In the genomic region with DNA sequence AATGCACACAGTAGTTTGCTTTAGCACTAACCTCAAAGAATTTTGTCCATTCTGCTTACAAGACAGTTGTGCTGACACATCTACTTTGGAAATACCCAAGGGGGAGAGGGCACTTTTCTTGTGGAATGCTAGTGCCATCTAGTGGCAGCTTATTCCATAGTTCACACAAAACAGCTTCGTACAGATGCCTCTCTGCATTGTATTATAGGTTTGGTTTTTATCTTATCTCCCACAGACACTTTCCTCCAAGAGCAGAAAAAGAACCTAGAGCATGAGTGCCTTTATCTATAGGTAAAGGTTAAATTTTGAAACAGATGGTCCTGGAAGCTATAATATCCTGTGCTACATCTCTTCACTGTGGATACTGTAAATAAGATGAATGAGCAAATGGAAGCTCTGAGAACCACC, we compare ENCODE assay signal across 9 mouse cellular contexts. TPM values are rescaled to one million over a fixed set of nuclear protein-coding genes. Genes with fewer than 3 reads are reported as not detected.
DNase-seq lines count a peak whose midpoint lies in the region; ATAC-seq and TF ChIP-seq lines count a peak whose summit lies in the region.
"Had no signal": no experiment of that assay in that cellular context is flagged by ENCODE, and none has a peak within 500 bp of the region (broad histone marks: within the 10 kb centered on the region; RNA-seq: fewer than 3 reads in every experiment).

No protein-coding gene starts in this region.

- no peaks in the 10 kb centered on the region for H3K27me3 ChIP-seq in hindbrain, embryonic 10.5 days (ENCODE audit: insufficient read depth, poor library complexity, severe bottlenecking)
- no peaks in the 10 kb centered on the region for H3K27me3 ChIP-seq in hindbrain, embryonic 12.5 days
- H3K27me3 ChIP-seq: limb, embryonic 13.5 days had no signal

- H3K4me2 ChIP-seq in hindbrain, embryonic 12.5 days (replicated peaks) = no peak overlapping the region
- H3K4me2 ChIP-seq: limb, embryonic 13.5 days had no signal

- H3K9me3 ChIP-seq in hindbrain, embryonic 10.5 days = no peaks in the 10 kb centered on the region
- no peaks in the 10 kb centered on the region for H3K9me3 ChIP-seq in hindbrain, embryonic 12.5 days (replicated peaks)
- H3K9me3 ChIP-seq: limb, embryonic 13.5 days had no signal

- TF ChIP-seq POLR2A in embryonic fibroblast, embryonic 13.5 days (IDR thresholded peaks at IDR 0.05; ENCODE audit: low read depth, low read length) = no peak; the same call in 1 of the 2 replicates

- no peak overlapping the region; the same call in 1 of the 2 replicates for H3K27ac ChIP-seq in hindbrain, embryonic 10.5 days
- H3K27ac ChIP-seq in hindbrain, embryonic 12.5 days = no peak overlapping the region
- H3K27ac ChIP-seq in embryonic fibroblast, embryonic 13.5 days (ENCODE audit: insufficient read depth, low read length) = peak overlapping the region; percentile 75
- H3K27ac ChIP-seq: limb, embryonic 13.5 days had no signal

- H3K9ac ChIP-seq in hindbrain, embryonic 12.5 days = no peak overlapping the region
- H3K9ac ChIP-seq: limb, embryonic 13.5 days had no signal

- intact Hi-C loops in heart, postnatal 14 days (cut with DNase I) = loop anchor here (1.0 to 5.0 kb wide), 4 partner anchors 30 to 299 kb away; no protein-coding TSS in a partner anchor

- WGBS in hindbrain, embryonic 10.5 days = 44% methylated on average over 1 of the region's 1 CpGs
- WGBS in hindbrain, embryonic 12.5 days = 24% methylated on average over 1 of the region's 1 CpGs

- DNase-seq in hindbrain, embryonic 10.5 days (ENCODE audit: low spot score) = peak; percentile 56
- DNase-seq in adrenal gland, postnatal 14 days = peak; percentile 81
- DNase-seq in heart, postnatal 14 days = peak; percentile 59 to 82
- peak; percentile 72 to 81 for DNase-seq in layer of hippocampus, postnatal 10 days (ENCODE audit: low spot score in 2 of 2)
- peak; percentile 75 for DNase-seq in lung, postnatal 14 days
- peak; percentile 59 for DNase-seq in right cerebral cortex, postnatal 4 days

- no peak for TF ChIP-seq CTCF in embryonic fibroblast, embryonic 13.5 days (IDR thresholded peaks at IDR 0.05; ENCODE audit: borderline replicate concordance, insufficient read depth, low read length)

- no peak overlapping the region for H3K4me3 ChIP-seq in hindbrain, embryonic 10.5 days
- H3K4me3 ChIP-seq in hindbrain, embryonic 12.5 days = no peak overlapping the region
- H3K4me3 ChIP-seq in embryonic fibroblast, embryonic 13.5 days (ENCODE audit: insufficient read depth, low read length) = no peak overlapping the region
- H3K4me3 ChIP-seq: limb, embryonic 13.5 days had no signal

- peaks cover 7% of the 10 kb centered on the region for H3K4me1 ChIP-seq in hindbrain, embryonic 10.5 days (replicated peaks)
- peaks cover under 1% of the 10 kb centered on the region; the same call in 1 of the 2 replicates for H3K4me1 ChIP-seq in hindbrain, embryonic 12.5 days
- peaks cover 4% of the 10 kb centered on the region; the same call in 1 of the 2 replicates for H3K4me1 ChIP-seq in embryonic fibroblast, embryonic 13.5 days (ENCODE audit: control insufficient read depth, insufficient read depth, low read length)
- H3K4me1 ChIP-seq: limb, embryonic 13.5 days had no signal

- ATAC-seq in hindbrain, embryonic 12.5 days (ENCODE audit: low FRiP score) = no peak

- peaks cover 79% of the 10 kb centered on the region for H3K36me3 ChIP-seq in hindbrain, embryonic 10.5 days
- peaks cover 43% of the 10 kb centered on the region for H3K36me3 ChIP-seq in hindbrain, embryonic 12.5 days

RNA-seq across cellular contexts. Expression of gene Rnf216, which starts 46.2 kb away (rescaled TPM):
- polyA plus RNA-seq in hindbrain, embryonic 10.5 days (2016; fragmentation: Nextera tagmentation; extraction: Ambion mirVana) = 44.2 and 44.3 TPM in 2 replicates
- polyA plus RNA-seq in hindbrain, embryonic 12.5 days (2016; fragmentation: Nextera tagmentation; extraction: Ambion mirVana) = 49.4 and 51.1 TPM in 2 replicates
- 39.5 and 44.5 TPM in 2 replicates for total RNA-seq in adrenal gland, postnatal 14 days (2021)
- 28.6 and 36.3 TPM in 2 replicates for polyA plus RNA-seq in embryonic fibroblast, embryonic 13.5 days (2011; ENCODE audit: insufficient read length, low read depth, missing spikeins)
- 10 to 100 TPM; 25.7 to 29.4 TPM for total RNA-seq in heart, postnatal 14 days (2021)
- 10 to 100 TPM; 42.4 to 44.5 TPM for total RNA-seq in layer of hippocampus, postnatal 10 days (2021)
